Mouse (Mus musculus): ENCODE measurements around the gene Gm20869. TPM values are rescaled to one million over a fixed set of nuclear protein-coding genes. Genes with fewer than 3 reads are reported as not detected.
"Not testable (repeated sequence)": the region's sequence is repeated elsewhere in the genome, so short reads cannot be mapped to it uniquely, and the experiment has no call there.

Gene Gm20869
- not detected in 2 replicates for total RNA-seq (2015)
- not detected in 2 replicates for total RNA-seq (2017)

- ATAC-seq (ENCODE audit: poor library complexity, severe bottlenecking), result not testable (repeated sequence)
These were observed at the start of gene Gm20869 for GRCm38 (mm10) chrY:71469149-71469548. TSS of gene Gm20869 (plus strand) at chrY:71469449.

Other genes starting within 250 kb of the Gm20869 start
- not detected in 2 replicates for gene Gm20870, start 222.6 kb downstream of the Gm20869 start, total RNA-seq (2015)
- gene Gm20870, start 222.6 kb downstream of the Gm20869 start, total RNA-seq (2017), result not detected in 2 replicates